Mouse (Mus musculus) v-Abl transformed pro-B cells (cell line): ENCODE data around the gene Lrp5.

Experiments used
- in situ Hi-C, 2 experiments: fragments of 400-800 bp; cut with MboI; formaldehyde crosslinking; loops; one replicate each; pipeline ENCODE4 v1.15.1; 2025; ENCODE audit not compliant: unreplicated experiment in 2 of 2

Lrp5 gene

GRCm38 (mm10) chr19:3623824-3624223, 62.5 kb downstream of the Lrp5 start:
- in situ Hi-C loops = loop anchor here in 1 of 2 experiments (5.0 kb wide), 1 partner anchor 98 kb away; no protein-coding TSS in a partner anchor

- in situ Hi-C loops = loop anchor here in 1 of 2 experiments (5.0 kb wide), 1 partner anchor 99 kb away; no protein-coding TSS in a partner anchor
Measured at GRCm38 (mm10) chr19:3623294-3623693, 63.1 kb downstream of the Lrp5 start.

DNA sequence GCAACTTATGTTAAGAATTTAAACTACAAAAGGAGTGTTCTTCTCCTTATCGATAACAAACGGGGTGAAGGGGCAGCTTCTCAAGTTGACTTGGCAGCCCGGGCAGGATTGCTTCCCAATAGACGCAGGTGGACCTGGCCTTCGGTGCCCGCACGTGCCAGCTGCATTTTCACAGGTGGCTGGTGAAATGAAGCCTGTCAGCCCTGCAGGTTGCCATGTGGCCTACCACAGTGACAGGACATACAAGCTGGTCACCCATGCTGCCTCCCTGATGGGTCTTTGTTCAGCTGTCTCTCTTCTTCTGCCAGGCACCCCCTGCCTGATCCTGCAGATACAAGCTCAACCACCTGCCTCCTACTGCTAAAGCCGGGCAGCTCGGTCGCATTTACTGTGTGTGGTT, 65.5 kb downstream of the Lrp5 start:
- in situ Hi-C loops = loop anchor here in 1 of 2 experiments (5.0 kb wide), 1 partner anchor 101 kb away; no protein-coding TSS in a partner anchor

DNA sequence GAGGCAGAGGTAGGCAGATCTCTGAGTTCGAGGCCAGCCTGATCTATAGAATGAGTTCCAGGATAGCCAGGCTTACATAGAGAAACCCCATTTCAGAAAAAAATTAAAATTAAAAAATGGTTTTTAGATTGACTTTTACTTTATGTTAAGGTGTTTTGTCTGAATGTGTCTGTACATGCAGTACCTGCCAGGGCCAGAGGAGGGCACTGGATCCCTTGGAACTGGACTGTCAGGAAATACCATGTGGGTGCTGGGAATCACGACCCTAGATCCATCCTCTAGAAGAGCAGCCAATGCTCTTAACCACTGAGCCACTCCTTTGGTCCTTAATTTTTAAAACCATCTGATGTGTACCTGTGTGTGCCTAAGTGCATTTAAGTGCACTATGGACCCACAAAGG, 67.0 kb downstream of the Lrp5 start:
- in situ Hi-C loops = no loop called here

GRCm38 (mm10) chr19:3613991-3614390, 72.4 kb downstream of the Lrp5 start:
- in situ Hi-C loops = no loop called here

DNA sequence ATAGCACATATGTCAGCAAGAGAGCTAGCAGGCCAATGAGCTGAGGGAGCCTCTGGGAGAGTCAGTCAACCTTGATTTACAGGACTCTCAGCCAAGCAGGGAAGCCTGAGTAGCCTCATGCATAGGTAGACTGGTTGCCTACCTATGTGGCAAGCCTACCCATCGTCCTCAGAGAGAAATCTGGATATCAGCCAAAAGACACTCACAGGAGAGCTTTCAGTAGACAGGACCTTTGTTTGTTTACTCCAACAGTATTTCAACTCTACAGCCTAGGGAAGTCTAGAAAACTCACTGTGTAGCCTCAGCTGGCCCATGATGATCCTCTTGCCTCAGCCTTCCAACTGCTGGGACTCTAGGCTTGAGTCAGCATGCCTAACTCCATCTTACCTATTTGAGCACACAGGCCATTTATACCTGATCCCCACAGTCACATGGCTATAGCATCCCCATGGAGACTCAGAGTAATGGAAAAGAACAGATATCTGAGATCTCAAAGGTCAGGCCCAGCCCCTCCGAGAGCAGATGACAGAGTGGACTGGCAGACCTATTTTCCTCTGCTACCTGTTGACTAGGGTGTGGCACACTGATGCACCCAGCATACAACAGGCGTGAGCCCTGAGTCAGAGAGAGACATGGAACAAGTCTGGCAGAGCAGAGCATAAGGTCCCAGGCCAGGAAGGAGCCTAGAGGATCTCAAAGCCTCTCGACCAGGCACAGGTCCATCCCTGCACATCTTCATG, 73.7 kb downstream of the Lrp5 start:
- in situ Hi-C loops = no loop called here

GRCm38 (mm10) chr19:3611730-3612129, 74.6 kb downstream of the Lrp5 start:
- in situ Hi-C loops = no loop called here

- in situ Hi-C loops = no loop called here
Measured at GRCm38 (mm10) chr19:3610886-3611285, 75.5 kb downstream of the Lrp5 start.

- in situ Hi-C loops = no loop called here
Measured at GRCm38 (mm10) chr19:3609826-3610225, 76.5 kb downstream of the Lrp5 start.

DNA sequence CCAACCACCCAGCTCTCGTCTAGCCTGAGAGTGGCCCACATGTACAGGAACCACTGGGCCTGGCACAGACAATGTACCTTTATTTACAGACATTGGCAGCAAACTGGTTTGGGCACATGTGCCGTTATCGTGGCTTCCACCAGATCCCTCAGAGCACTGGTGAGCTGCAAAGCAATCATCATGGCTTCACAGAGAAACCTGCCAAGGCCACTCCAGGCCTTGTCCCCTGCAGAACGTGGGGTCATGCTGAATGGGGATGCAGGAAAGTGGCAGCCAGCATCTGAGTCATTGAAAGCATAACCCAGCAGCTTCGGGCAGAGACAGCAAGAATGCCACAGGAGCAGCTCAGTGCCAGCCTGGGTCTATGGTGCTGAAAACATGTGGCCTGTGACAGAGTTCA, 92.0 kb downstream of the Lrp5 start:
- in situ Hi-C loops = no loop called here

DNA sequence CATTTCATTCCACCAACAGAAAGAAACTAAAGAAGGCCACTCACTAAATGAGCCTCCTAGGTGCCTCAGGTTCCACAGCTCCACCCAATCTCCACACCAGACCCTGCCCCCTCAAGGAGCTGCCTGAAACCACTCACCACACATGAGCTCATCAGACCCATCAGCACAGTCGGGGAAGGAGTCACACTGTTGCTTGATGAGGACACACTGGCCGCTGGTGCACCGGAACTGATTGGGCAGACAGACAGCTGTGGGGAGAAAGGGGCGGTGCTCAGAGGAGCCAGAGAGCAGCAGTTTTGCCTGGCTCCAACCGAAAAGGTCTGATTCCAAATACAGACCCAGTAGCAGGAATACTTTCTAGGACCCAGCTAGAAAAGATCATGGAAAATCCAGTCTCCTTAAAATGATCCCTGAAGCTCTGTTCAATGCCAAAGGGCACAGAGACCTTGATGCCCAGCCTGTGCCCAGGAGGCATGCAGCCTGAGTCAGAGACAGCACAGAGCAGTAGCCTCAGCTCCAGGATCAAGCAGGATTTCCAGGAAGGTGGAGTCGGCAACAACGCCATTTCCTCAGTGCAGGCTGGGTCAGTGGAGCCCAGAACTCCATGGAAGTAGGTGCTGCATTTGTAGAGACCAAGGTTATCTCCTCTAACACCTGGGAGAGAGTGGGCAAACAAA, 92.8 kb downstream of the Lrp5 start:
- in situ Hi-C loops = no loop called here

- in situ Hi-C loops = loop anchor here in 1 of 2 experiments (10.0 kb wide), 1 partner anchor 285 kb away; no protein-coding TSS in a partner anchor
Measured at GRCm38 (mm10) chr19:3589968-3590367, 96.4 kb downstream of the Lrp5 start.

GRCm38 (mm10) chr19:3589547-3589946, 96.8 kb downstream of the Lrp5 start:
- in situ Hi-C loops = loop anchor here in 1 of 2 experiments (10.0 kb wide), 1 partner anchor 285 kb away; no protein-coding TSS in a partner anchor

- in situ Hi-C loops = loop anchor here in 1 of 2 experiments (10.0 kb wide), 1 partner anchor 283 kb away; no protein-coding TSS in a partner anchor
Measured at GRCm38 (mm10) chr19:3587729-3588128, 98.6 kb downstream of the Lrp5 start.

DNA sequence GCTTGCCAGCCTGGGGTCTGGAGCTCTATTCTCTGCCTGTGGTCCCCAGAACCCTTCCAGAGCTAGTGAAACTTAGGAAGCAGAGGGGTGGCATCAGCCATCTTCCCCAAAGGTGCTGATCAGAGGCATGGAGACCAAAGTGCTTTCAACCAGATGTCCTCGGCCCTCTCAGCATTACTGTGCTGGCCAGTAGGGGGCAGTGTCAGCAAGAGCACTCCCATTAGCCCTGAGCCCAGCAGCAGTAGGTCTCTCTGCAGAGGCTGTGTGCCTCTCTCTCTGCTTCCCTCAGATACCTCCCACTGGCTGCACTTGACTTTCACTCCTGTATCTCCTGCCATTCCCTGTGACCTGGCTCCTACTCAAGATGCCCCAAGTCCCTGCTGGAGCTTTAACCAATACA, 99.8 kb downstream of the Lrp5 start:
- in situ Hi-C loops = loop anchor here in 1 of 2 experiments (10.0 kb wide), 1 partner anchor 282 kb away; no protein-coding TSS in a partner anchor

GRCm38 (mm10) chr19:3586026-3586425, 100.3 kb downstream of the Lrp5 start:
- in situ Hi-C loops = loop anchor here in 1 of 2 experiments (10.0 kb wide), 1 partner anchor 281 kb away; no protein-coding TSS in a partner anchor

DNA sequence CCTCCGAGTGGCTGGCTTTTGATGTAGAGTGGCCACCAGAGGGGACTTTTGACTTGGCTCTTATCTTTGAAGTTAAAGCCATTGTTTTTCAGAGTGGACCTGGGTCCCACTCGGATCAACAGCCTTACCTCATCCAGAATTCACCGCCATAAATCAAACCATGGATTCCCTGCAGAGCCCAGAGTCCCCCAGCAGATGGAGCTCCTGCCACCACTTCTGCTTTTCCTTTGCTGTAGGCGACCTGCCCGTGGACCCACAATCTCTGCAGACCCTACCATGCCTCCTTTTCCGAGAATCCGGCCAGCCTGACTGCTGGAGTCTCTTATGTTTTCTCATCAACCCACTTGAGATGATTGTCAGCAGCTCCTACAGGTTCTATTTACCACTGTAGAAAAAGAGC, 105.0 kb downstream of the Lrp5 start:
- in situ Hi-C loops = loop anchor here in 1 of 2 experiments (10.0 kb wide), 1 partner anchor 277 kb away; no protein-coding TSS in a partner anchor

DNA sequence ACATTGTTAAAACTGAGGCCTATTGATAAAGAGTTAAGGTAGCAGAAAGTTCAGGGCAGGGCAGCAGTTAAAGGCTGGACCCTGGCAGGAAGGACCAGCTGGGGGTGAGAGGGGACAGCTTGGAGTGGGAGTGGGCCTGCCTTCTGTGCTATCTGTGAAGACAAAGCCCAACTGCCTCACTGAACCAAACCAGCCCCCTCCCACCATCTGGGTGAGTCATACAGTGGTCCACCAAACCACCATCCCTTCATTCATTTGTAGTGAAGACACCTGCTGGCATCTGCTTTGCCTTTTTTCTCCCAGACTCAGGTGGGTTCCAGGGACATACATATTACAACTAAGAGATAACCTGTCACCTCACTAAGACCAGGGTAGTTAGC, 108.5 kb downstream of the Lrp5 start:
- in situ Hi-C loops = no loop called here

DNA sequence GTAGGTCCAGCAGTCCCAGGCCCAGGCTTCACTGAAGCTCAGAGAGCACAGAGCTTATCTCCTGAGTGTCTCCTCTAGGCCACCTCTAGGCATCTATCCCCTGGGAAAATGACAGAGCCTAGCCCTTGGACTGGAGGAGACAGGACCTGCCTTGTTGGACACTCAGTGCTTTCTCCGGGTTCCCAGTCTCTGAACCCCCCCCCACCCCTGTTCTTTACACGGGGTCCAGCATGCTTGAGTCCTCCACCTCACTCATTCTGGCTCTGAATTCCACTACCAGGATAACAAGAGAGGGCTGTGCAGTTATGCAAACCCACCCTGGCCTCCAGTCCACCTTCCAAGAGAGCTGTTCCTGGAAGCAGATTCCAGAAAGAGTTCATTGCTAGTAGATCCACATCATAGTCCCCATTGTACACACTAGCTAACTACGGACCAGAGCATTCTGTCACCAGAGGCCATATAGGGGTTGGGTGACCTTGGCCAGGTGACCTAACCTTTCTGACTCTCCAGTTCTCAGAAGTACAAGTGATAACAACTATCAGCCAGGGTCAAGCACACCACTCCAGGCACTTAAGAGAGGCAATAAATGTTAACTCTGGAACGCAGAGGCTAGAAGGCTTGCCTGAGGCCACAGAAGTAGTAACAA, 109.0 kb downstream of the Lrp5 start:
- in situ Hi-C loops = no loop called here

DNA sequence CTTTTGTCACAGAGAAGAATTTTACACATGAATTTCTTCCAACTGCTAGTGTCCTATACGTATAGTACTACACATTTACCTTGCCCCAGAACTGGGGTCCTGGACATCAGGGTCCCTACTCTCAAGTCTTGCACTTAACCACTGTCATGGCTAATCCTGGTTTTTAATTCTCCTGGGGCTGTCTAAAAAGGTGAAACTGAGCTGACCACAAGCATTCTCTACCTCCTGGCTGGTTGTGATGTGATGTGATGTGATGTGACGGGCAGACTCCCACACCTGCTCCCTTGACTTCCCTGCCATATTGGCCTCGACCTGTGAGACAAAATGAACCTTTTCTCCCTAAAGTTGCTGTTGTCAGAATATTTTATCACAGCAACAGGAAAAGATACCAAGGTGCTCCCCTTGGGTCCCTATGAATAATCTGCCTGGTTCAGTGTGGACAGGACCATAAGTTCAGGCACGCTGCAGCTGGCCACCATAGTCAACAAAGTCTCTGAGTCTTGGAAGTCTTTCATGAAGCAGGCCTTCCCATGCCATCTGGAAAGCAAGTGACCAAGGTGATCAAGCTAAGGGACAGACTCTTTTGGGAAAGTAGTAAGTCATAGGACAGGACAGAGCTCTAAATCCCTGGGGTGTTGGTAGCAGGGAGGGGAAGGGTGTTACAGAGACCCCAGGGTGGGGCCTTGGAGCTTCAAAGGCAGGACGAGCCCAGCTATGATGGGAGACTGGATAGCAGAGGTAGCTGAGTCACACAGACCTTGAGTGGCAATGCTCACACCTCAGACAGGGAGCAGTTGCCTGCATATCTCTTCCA, 109.7 kb downstream of the Lrp5 start:
- in situ Hi-C loops = no loop called here
